Mouse (Mus musculus): ENCODE measurements at regions not wholly inside any gene's neighbourhood (a gene's known extent, or its start where the extent isn't known, plus 50 kb on each side); places are given as distances from the start of the nearest gene placed in this dataset.

DNA sequence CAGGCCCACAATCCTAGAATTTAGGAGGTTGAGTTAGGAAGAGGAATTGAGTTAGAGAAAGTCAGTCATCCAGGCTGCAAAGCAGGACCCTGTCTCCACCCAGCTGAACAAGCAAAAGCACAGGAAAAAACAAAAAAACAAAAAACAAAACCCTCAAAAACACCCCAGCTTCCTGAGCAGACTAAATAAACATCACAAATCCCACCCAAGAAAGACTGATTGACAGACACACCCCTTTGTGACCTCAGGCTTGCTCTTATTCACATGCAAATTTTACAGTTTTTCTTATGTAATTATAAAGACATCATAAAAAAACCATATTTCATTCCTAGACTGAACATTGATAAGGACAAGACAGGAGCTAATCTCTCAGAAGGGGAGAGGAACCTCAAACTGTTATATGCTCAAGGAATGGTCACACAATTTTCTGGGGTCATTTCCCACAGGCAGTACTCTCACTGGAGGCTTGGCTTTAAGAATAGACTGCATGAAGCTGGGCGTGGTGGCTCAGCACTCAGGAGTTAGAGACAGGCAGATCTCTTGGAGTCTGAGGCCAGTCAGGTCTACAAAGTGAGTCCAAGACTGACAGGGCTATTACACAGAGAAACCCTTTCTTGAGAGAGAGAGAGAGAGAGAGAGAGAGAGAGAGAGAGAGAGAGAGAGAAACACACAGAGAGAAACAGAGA, 73.8 kb upstream of the Marcks start:
- no peak for DNase-seq

DNA sequence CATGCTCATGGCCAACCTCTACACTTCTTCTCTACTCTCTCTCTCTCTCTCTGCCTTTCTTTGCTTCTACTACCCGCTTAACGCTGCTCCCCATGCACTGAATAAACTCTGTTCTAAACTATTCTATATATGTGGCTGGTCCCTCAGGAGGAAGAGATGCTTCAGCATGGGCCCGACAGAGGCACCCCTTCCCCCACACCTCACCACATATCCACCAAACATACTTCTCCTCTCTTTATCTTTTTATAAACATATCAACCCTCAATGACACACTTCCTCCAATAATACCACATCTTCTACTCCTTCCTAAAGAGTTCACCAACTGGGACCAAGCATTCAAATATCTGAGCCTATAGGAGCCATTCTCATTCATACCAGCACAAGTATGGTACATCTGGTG, 72.6 kb upstream of the Marcks start:
- DNase-seq, result no peak

DNA sequence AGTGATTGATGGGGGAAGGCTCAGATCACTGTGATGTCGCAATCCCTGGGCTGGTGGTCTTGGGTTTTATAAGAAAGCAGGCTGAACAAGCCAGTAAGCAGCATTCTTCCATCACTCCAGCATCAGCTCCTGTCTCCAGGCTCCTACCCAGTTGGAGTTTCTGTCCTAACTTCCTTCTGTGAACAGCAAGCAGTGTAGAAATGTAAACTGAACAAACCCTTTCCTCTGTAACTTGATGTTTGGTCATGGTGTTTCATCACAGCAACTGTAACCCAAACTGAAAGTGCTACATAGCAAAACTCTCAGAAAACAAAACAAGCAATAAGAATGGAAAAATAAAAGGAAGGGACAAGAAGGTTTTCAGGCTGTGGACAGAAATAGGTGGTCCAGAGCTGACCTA, 71.5 kb upstream of the Marcks start:
- DNase-seq, result no peak

DNA sequence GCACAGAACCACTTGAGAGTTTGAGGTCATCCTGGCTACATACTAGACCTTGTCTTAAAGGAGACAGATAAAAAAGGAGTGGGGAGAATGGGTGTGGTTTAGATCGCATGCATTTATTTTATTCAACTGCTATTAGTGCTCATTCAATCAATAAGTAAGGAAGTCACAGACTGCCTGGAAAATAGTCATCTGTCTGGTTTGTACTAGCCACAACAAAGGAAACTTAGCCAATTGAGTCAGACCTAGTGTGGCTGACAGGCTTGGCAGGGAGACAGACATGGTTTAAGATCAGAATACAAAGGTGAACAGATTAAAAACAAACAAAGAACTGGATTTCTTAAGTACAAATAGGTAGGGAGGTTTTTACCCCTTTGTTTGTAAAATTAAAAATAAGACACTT, 68.3 kb upstream of the Marcks start:
- no peak for DNase-seq

DNA sequence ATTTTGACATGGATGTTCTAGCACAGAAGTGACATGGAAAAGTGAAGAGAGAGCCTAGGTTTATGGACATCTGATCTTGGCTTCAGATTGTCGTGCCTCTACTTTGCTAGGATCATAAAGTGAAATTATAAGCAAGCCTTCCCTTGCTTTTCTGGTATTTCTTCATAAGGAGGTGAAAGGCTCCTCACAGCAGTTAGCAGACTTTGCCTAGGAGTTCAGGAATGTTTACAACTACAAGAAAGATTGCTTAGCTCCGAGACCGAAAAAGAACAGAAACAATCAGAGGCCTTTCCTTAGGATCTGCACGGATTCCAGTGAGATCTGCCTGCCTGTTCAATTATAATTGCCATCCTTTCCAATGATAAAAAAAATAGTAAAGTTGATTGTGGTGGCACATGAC, 67.8 kb upstream of the Marcks start:
- no peak for DNase-seq

DNA sequence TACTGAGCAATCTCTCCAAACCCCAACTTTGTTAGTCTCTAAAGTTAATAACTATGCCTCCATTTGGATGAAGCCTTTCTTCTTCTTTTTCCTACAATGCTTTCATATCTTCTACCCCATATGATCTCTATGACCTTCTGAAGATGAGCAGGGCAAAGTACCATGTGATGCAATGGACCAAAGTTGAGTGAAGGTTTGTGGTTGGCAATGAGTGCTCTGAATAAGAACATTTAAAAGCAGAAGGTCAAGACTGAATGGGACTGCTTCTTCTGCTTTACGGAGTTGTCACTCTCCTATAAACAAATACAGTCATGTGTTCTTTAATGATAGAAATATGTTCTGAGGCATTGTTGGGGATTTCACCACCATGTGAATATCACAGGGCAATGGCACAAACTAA, 65.0 kb upstream of the Marcks start:
- no peak for DNase-seq

DNA sequence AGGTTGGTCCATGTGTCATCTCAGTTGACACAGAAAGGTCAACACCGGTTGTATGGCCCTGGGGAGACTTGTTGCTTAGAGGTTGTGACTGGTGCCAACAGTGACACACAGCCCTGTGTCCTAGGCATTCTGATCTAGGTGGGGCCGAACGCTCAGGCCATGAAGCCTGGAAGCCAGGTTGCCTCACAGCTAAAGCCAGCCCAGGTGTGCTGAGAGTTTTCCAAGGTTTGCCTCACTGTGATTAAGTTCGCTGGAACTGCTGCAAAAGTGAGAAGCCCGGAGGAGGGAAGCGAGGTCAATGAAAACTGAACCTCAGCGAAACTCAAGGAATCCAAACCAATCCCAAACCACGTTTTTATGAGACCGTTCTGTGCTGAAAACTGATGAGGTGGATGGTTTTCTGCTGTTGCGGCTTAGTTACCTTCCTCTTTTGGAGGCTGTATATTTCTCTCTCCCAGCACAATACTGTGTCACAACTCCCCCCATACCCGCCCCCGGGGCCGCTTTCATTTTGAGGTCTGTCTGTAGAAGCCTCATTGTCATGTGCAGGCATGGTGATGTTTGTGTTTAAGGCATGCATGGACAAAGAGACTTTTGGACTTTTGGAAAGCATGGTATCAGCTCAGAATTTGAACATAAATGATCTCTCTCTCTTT, 56.2 kb upstream of the Marcks start:
- DNase-seq, result peak; percentile 30

DNA sequence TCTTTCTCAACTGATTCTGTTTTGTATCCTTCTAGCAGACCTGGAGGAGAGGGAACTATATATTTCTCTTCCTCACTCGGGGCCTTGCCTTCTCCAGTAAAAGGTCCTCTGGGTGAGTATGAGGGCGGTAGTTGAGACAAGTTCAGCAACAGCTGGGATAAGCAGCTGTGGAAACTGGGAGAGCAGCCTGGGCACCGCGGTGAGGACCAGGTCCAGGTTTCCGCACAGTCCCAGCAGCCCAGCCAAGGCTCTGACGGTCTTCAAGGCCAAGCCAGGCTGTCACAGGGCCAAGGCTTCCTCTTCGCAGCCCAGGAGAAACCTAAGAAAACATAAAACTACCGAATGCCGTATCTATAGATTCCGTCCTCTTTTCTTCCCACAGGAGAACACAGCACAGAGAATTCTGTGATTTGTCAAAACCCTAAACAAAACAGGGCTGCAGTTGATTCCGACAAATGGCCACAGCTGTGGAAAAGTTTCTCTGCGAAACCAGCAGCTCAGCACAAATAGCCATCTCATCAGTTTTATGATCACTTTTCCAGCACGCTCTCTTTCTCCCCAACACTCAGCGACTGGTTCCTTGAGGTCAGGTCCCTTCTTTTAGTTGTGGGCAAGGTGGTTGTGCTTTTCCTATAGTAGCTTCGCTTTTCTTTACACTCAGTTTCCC, 55.5 kb upstream of the Marcks start:
- DNase-seq, result peak; percentile 81

DNA sequence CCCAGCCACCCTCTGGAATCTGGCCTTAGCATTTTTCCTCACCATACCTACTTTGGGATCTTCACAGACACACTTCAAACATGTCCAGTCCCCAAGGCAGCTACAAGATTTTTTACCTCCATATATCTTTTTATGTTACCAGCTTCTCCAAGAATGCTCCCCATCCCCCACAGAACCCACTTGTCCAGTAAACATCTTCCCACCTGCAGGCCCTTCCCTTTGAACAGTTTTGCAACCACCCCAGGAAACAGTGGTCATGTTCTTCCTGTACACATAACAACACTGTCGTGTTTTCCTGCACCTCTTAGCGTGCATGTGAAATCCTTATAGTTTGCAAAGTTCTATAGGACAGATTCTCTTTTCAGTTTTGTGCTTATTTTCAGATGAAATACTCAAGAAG, 53.9 kb upstream of the Marcks start:
- DNase-seq, result no peak

DNA sequence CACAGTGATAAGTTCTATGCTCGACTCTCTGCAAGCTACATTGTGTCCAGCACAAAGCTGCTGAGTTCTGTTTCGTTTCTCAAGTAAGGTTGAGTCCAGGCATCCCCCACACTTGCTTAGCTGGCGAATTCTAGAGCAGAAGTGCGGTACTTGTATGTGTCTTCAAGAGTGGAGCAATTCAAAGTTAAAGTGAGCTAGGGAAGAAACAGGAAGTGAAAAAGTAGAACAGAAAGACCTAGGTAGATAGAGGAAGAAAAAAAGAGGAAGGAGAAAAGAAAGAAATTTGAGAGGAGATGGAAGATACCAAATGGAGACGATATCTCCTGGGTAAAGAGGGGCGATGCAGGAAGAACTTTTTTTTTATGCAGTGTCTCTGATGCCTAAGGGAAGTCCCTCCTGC, 51.4 kb upstream of the Marcks start:
- DNase-seq, result no peak

Small RNA genes lying in the stretch of these regions (microRNA-seq; reads per million reads assigned to microRNA genes)
- gene Gm24710, result 0 reads per million in 2 experiments

Measured in gastrocnemius, postnatal 10 days (tissue).